ENCODE assay signal across 7 mouse cellular contexts in genomic region chr11:115187224-115187639, GRCm38 (mm10). TPM values are rescaled to one million over a fixed set of nuclear protein-coding genes. Genes with fewer than 3 reads are reported as not detected.
DNase-seq lines count a peak whose midpoint lies in the region; ATAC-seq lines count a peak whose summit lies in the region.

Gene Tmem104 (plus strand): TSS chr11:115187487.

- peak; percentile 86 for ATAC-seq in embryonic facial prominence, embryonic 11.5 days (replicated peaks; ENCODE audit: insufficient number of reproducible peaks, low FRiP score, low TSS enrichment, low read depth)
- ATAC-seq in granulocyte monocyte progenitor cell, adult 5-6 weeks (replicated peaks; ENCODE audit: poor library complexity, severe bottlenecking) = peak; percentile 68
- peak; percentile 88 for ATAC-seq in limb, embryonic 11.5 days (ENCODE audit: insufficient number of reproducible peaks, low FRiP score, low TSS enrichment, low read depth)
- ATAC-seq in midbrain, embryonic 14.5 days (ENCODE audit: low FRiP score, low TSS enrichment) = peak; percentile 95

- no peaks in the 10 kb centered on the region for H3K36me3 ChIP-seq in embryonic facial prominence, embryonic 11.5 days (replicated peaks; ENCODE audit: control insufficient read depth, insufficient read depth, low read depth, low read length)
- H3K36me3 ChIP-seq in limb, embryonic 11.5 days (ENCODE audit: control insufficient read depth, insufficient read depth, low read length) = no peaks in the 10 kb centered on the region; the same call in 1 of the 2 replicates
- peaks cover 5% of the 10 kb centered on the region; the same call in 1 of the 2 replicates for H3K36me3 ChIP-seq in midbrain, embryonic 14.5 days (ENCODE audit: control insufficient read depth, insufficient read depth, low read length)

- H3K4me2 ChIP-seq in embryonic facial prominence, embryonic 11.5 days (ENCODE audit: low read depth, low read length) = peak within 1 kb of the TSS; percentile 87
- H3K4me2 ChIP-seq in limb, embryonic 11.5 days (ENCODE audit: low read depth, severe bottlenecking) = peak within 1 kb of the TSS; percentile 85
- peak within 1 kb of the TSS; percentile 68 for H3K4me2 ChIP-seq in midbrain, embryonic 14.5 days (ENCODE audit: low read length)

- H3K27ac ChIP-seq in embryonic facial prominence, embryonic 11.5 days (replicated peaks; ENCODE audit: low read depth, low read length) = no peak within 1 kb of the TSS; the same call in 1 of the 2 replicates
- 0 out of 2 replicates have a peak within 1 kb of the TSS, but pooled peaks have one; percentile 18 for H3K27ac ChIP-seq in limb, embryonic 11.5 days (replicated peaks; ENCODE audit: low read depth, low read length)
- peak within 1 kb of the TSS; percentile 70 for H3K27ac ChIP-seq in midbrain, embryonic 14.5 days (replicated peaks; ENCODE audit: low read depth, low read length)

- H3K9me3 ChIP-seq in embryonic facial prominence, embryonic 11.5 days (replicated peaks; ENCODE audit: control insufficient read depth, low read length) = no peaks in the 10 kb centered on the region
- no peaks in the 10 kb centered on the region for H3K9me3 ChIP-seq in limb, embryonic 11.5 days (ENCODE audit: control insufficient read depth, low read length)
- no peaks in the 10 kb centered on the region for H3K9me3 ChIP-seq in midbrain, embryonic 14.5 days (ENCODE audit: control insufficient read depth, low read length)

- DNase-seq in adrenal gland, postnatal 14 days = peak; percentile 100
- peak; percentile 99 for DNase-seq in embryonic facial prominence, embryonic 11.5 days (ENCODE audit: low spot score)
- DNase-seq in kidney, adult 11 months = peak; percentile 98
- DNase-seq in limb, embryonic 11.5 days (ENCODE audit: low spot score) = peak; percentile 99
- DNase-seq in midbrain, embryonic 14.5 days = peak; percentile 100
- DNase-seq in spleen, adult 18-20 months = peak; percentile 99

- H3K4me3 ChIP-seq in embryonic facial prominence, embryonic 11.5 days (ENCODE audit: low read depth, low read length) = peak within 1 kb of the TSS; percentile 57
- peak within 1 kb of the TSS; percentile 57 for H3K4me3 ChIP-seq in limb, embryonic 11.5 days (ENCODE audit: low read depth, low read length)
- H3K4me3 ChIP-seq in midbrain, embryonic 14.5 days (replicated peaks; ENCODE audit: low read depth, low read length) = peak within 1 kb of the TSS; percentile 54

- H3K4me1 ChIP-seq in embryonic facial prominence, embryonic 11.5 days (ENCODE audit: control insufficient read depth, insufficient read depth, low read length) = no peaks in the 10 kb centered on the region
- H3K4me1 ChIP-seq in limb, embryonic 11.5 days (ENCODE audit: control insufficient read depth, insufficient read depth, low read length) = peaks cover 5% of the 10 kb centered on the region; the same call in 1 of the 2 replicates
- H3K4me1 ChIP-seq in midbrain, embryonic 14.5 days (ENCODE audit: control insufficient read depth, insufficient read depth, low read length) = peaks cover 16% of the 10 kb centered on the region

- H3K9ac ChIP-seq in embryonic facial prominence, embryonic 11.5 days (replicated peaks; ENCODE audit: low read length) = peak within 1 kb of the TSS; percentile 74
- peak within 1 kb of the TSS; percentile 62 for H3K9ac ChIP-seq in limb, embryonic 11.5 days (ENCODE audit: low read length)
- peak within 1 kb of the TSS; percentile 73 for H3K9ac ChIP-seq in midbrain, embryonic 14.5 days (replicated peaks; ENCODE audit: low read length)

- H3K27me3 ChIP-seq in embryonic facial prominence, embryonic 11.5 days (ENCODE audit: control insufficient read depth, insufficient read depth, low read length) = no peaks in the 10 kb centered on the region
- no peaks in the 10 kb centered on the region for H3K27me3 ChIP-seq in limb, embryonic 11.5 days (ENCODE audit: control insufficient read depth, insufficient read depth, low read length)
- no peaks in the 10 kb centered on the region for H3K27me3 ChIP-seq in midbrain, embryonic 14.5 days (ENCODE audit: control insufficient read depth, insufficient read depth, low read length)

- WGBS in embryonic facial prominence, embryonic 11.5 days = under 1% methylated on average over 39 of the region's 39 CpGs
- WGBS in limb, embryonic 11.5 days = under 1% methylated on average over 39 of the region's 39 CpGs
- WGBS in midbrain, embryonic 14.5 days = under 1% methylated on average over 39 of the region's 39 CpGs

RNA-seq across cellular contexts. Expression of gene Tmem104, which starts in this region (rescaled TPM):
- 9.0 and 15.7 TPM in 2 replicates for total RNA-seq in adrenal gland, postnatal 14 days (2021)
- 6.9 and 7.7 TPM in 2 replicates for polyA plus RNA-seq in embryonic facial prominence, embryonic 11.5 days (2014; fragmentation: Nextera tagmentation; extraction: Ambion mirVana)
- total RNA-seq in granulocyte monocyte progenitor cell, adult 5-6 weeks (2014; fragmentation: Nextera tagmentation) = 11.5 and 12.8 TPM in 2 replicates
- total RNA-seq in granulocyte monocyte progenitor cell, adult 5-6 weeks (2017) = 2.4 and 3.6 TPM in 2 replicates
- 7.7 and 9.8 TPM in 2 replicates for polyA plus RNA-seq in limb, embryonic 11.5 days (2014; fragmentation: Nextera tagmentation; extraction: Ambion mirVana)
- polyA plus RNA-seq in midbrain, embryonic 14.5 days (2014; fragmentation: Nextera tagmentation; extraction: Ambion mirVana) = 10.9 and 14.9 TPM in 2 replicates
